Mouse (Mus musculus) liver, adult 10 weeks (tissue): Measurements from ENCODE around the gene Nipa2. TPM values are rescaled to one million over a fixed set of nuclear protein-coding genes. Genes with fewer than 3 reads are reported as not detected.

Source experiments
- polyA plus RNA-seq: library from polyadenylated mRNA; stranded (reverse); fragments of 350-450 nt; fragmentation: Illumina TruSeq; extraction: RNeasy Lipid Tissue Mini Kit (QIAGEN cat#74804); gene quantifications from one replicate; pipeline ENCODE4 v1.2.3, GENCODE M21; 2014; ENCODE audit warnings: low read depth, low replicate concordance

Nipa2 gene
- polyA plus RNA-seq, result 50.1 TPM

DNA sequence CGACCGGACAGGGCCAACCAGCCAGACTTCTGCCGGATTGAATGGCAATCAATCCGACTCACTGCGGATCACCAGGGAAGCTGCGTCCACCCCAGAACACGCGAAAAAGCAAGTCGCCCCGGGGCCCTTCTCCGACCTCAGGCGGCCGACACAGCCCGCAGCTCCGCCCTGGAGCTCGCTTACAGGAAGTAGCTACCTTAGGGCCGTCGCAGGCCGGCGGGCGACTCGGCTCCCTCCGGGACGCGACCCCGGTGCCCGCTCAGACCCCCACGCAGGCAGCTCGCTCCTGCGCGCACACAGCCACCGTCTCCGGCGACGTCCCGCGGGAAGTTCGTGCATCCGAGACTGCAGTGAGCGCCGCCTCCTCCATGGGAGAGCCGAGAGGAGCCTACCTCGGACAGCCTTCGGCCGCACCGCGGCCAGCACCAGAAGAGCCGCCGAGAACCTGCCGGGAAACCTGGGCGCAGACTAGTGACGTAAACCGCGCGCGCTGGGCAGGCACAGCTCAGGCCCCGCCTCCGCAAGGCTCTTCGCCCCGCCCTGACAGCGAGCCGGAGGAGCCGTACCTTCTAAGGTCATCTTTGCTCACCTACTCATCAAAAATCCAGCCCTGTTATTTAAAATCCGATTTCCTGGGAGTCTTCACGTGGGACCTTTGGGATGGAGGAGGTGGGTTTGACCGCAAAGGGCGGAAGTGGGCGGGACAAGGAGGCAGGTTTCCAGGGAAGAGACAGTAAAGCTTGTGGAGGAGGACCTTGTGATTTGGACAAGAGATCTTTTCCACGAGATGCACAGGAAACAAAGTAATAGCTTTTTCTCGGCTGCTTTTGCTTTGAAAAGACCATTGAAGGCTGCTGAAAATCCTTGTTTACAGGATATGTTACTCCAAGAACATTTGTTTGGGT is at the start of gene Nipa2:
Nipa2 (minus strand) TSS at position 473 of the 905 bp plus-strand sequence.

Other genes with a start within 250 kb of the Nipa2 start
- 0.40 TPM for gene Siglech, start 194.3 kb downstream of the Nipa2 start, polyA plus RNA-seq
- gene Tubgcp5, start 168.3 kb downstream of the Nipa2 start, polyA plus RNA-seq, result 9.8 TPM
- 20.6 TPM for gene Cyfip1, start 120.7 kb downstream of the Nipa2 start, polyA plus RNA-seq
- gene Nipa1, start 57.5 kb upstream of the Nipa2 start, polyA plus RNA-seq, result 2.4 TPM
- 7.8 TPM for gene Herc2, start 87.7 kb upstream of the Nipa2 start, polyA plus RNA-seq